Mouse (Mus musculus): ENCODE results near the gene Gm813.

Gm813 gene

GRCm38 (mm10) chr16:58603831-58604230 is 12.9 kb downstream of the Gm813 start:
- DNase-seq = no peak

- no peak for DNase-seq
Observed at GRCm38 (mm10) chr16:58600846-58601245, 15.9 kb downstream of the Gm813 start.

- no peak for DNase-seq
Observed at GRCm38 (mm10) chr16:58591299-58591698, 25.5 kb downstream of the Gm813 start.

- no peak for DNase-seq
Observed at GRCm38 (mm10) chr16:58589444-58589843, 27.3 kb downstream of the Gm813 start.

- no peak for DNase-seq
Observed at GRCm38 (mm10) chr16:58573949-58574722, 42.6 kb downstream of the Gm813 start.

- DNase-seq = no peak
Observed at GRCm38 (mm10) chr16:58570694-58571264, 46.0 kb downstream of the Gm813 start.

Measured in thymus, postnatal 4 days (tissue).